Mouse (Mus musculus) heart, postnatal 0 days (tissue): ENCODE data around the gene St6galnac3.

Source experiments
- CTCF ChIP-seq: IDR thresholded peaks from 2 replicates; pipeline ENCODE4 v1.5.1; 2016; ENCODE audit warnings: antibody characterized with exemption, control low read depth, low read depth
- EP300 ChIP-seq: IDR thresholded peaks from 2 replicates; pipeline ENCODE4 v1.6.1; 2016; ENCODE audit warnings: antibody characterized with exemption, low read depth

- TF ChIP-seq EP300 = no peak
- peak; percentile 26 for TF ChIP-seq CTCF
Measured at GRCm38 (mm10) chr3:153724701-153725668, at the start of gene St6galnac3.
